Mouse (Mus musculus) liver, embryonic 13.5 days (tissue): Measurements from ENCODE around the gene Mrpl42. TPM values are rescaled to one million over a fixed set of nuclear protein-coding genes. Genes with fewer than 3 reads are reported as not detected.
"Not testable (repeated sequence)": the region's sequence is repeated elsewhere in the genome, so short reads cannot be mapped to it uniquely, and the experiment has no call there.

Source experiments
- ATAC-seq: fragments of 200-750 bp; cut with Nextera tagmentation; 2 replicates; pipeline ENCODE4 v1.8.0; 2017; ENCODE audit warnings: low read depth, mild to moderate bottlenecking, moderate number of reproducible peaks, moderate library complexity
- DNase-seq: peaks from one replicate; pipeline ENCODE4 v3.0.0; 2022
- H3K27ac ChIP-seq: fragments of 300-500 bp; sonication (generic); 2 replicates; pipeline ENCODE4 v1.5.1; 2015; ENCODE audit warnings: moderate library complexity, mild to moderate bottlenecking, inconsistent platforms
- H3K27me3 ChIP-seq: fragments of 300-500 bp; sonication (generic); 2 replicates; pipeline ENCODE4 v1.6.1; 2015; ENCODE audit warnings: mild to moderate bottlenecking, inconsistent platforms
- H3K36me3 ChIP-seq: fragments of 300-500 bp; sonication (generic); 2 replicates; pipeline ENCODE4 v1.6.1; 2015; ENCODE audit warnings: mild to moderate bottlenecking, inconsistent platforms
- H3K4me1 ChIP-seq: fragments of 300-500 bp; sonication (generic); replicated peaks from 2 replicates; pipeline ENCODE4 v1.6.1; 2015; ENCODE audit warnings: inconsistent platforms
- H3K4me2 ChIP-seq: fragments of 300-500 bp; sonication (generic); 2 replicates; pipeline ENCODE4 v1.6.1; 2015; ENCODE audit warnings: inconsistent platforms, mild to moderate bottlenecking, moderate library complexity
- H3K4me3 ChIP-seq: fragments of 300-500 bp; sonication (generic); replicated peaks from 2 replicates; pipeline ENCODE4 v1.5.1; 2015; ENCODE audit warnings: mild to moderate bottlenecking, inconsistent platforms
- H3K9ac ChIP-seq: fragments of 300-500 bp; sonication (generic); 2 replicates; pipeline ENCODE4 v1.6.1; 2015; ENCODE audit warnings: mild to moderate bottlenecking, inconsistent platforms
- H3K9me3 ChIP-seq: fragments of 300-500 bp; sonication (generic); replicated peaks from 2 replicates; pipeline ENCODE4 v1.6.1; 2016; ENCODE audit warnings: inconsistent platforms
- WGBS: fragments of 180-500 bp; shearing (Covaris S2); methylation state at CpG from one replicate; pipeline ENCODE4 v1.1.7; 2015; ENCODE audit not compliant: insufficient replicate concordance; 5-methylcytosine and 5-hydroxymethylcytosine counted together
- polyA plus RNA-seq: library from polyadenylated mRNA; unstranded; fragments of >200 nt; fragmentation: Nextera tagmentation; extraction: Ambion mirVana; gene quantifications from 2 replicates; pipeline ENCODE4 v1.2.1, GENCODE M21; 2015

Gene Mrpl42
- polyA plus RNA-seq = 255 and 265 TPM in 2 replicates

DNA sequence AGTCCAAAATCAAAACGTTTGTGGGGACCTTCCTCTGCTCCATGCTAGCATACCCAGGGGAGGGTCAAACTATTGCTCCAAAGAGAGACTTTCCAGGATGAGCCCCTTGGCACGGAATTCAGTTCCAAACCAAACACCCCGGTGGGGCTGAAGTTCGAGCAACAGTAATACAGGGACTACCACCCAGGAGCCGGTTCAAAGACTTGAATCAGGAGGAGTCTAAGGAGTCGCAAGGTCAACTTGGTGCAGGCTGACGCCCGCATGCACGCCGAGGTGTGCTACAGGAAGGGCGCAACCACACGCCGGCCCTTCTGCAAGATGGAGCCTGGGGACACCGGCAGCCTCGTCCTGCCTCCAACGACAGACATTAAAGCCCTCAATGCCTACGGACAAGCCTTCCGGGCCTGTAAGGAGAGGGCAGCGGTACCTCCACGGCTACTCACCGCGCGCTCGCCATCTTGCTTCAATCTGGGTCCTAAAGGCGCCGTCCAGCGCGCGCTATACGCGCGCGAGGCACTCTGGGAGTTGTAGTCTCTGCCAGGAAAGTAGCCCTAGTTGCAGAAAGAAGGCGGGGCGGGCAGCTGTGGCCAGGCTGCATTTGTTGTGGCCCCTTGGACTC, at the start of gene Mrpl42:
Gene Mrpl42 (minus strand): TSS at position 478 of the 619 bp plus-strand sequence.
- Histone ChIP-seq H3K4me1 (peaks cover 17% of the 10 kb centered on the region), H3K27me3 (no peaks in the 10 kb centered on the region), H3K9ac (peak within 1 kb of the TSS; percentile 85), H3K36me3 (peaks cover 16% of the 10 kb centered on the region), H3K9me3 (no peaks in the 10 kb centered on the region), H3K4me2 (peak within 1 kb of the TSS; percentile 77), H3K27ac (peak within 1 kb of the TSS; percentile 45), H3K4me3 (peak within 1 kb of the TSS; percentile 88)
- peak; percentile 94 for ATAC-seq
- DNase-seq = peak; percentile 75
- WGBS = under 1% methylated on average over 35 of the region's 35 CpGs

DNA sequence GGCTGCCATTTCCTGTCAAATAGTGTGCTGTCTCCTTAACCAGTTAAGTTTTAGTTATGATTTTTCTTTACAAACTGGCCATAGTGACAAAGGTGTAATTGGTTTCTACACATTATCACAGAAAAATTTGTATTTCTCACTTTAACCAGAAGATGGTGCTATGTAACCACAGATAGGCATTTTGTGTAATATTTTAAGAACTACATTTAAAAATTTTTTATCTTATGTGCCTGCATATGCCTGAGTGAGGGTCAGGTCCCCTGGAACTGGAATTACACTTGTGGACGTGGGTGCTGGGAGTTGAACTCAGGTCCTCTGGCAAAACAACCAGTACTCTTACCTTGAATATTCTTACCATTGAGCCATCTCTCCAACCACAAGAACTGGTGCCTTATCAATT, 48.8 kb upstream of the Mrpl42 start:
- H3K9me3 ChIP-seq = no peaks in the 10 kb centered on the region
- WGBS = 60% methylated on average over 1 of the region's 1 CpGs
- no peak overlapping the region for H3K9ac ChIP-seq
- no peak overlapping the region for H3K4me2 ChIP-seq
- ATAC-seq (no peak), DNase-seq (no peak)
- no peak overlapping the region for H3K4me3 ChIP-seq
- peaks cover 29% of the 10 kb centered on the region for H3K4me1 ChIP-seq
- peaks cover 90% of the 10 kb centered on the region for H3K36me3 ChIP-seq
- no peaks in the 10 kb centered on the region for H3K27me3 ChIP-seq
- no peak overlapping the region for H3K27ac ChIP-seq

DNA sequence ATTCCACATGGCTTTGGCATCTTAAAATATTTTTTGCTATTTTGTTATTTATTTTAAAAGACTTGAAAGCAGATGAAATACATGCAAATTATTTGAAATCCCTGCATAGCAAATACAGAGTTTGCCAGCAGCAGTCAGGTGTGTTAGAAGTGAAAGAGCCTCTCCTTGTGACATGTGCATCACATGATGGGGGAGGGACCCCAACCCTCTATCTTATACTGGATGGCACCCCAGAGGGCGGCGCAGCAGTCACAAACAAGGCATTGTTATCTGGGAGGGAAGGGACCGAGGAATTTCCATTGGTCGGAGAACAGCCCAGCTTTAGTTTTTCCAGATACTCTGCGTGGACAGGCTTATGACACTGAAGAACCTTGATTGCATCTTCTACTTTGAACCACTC, 47.3 kb upstream of the Mrpl42 start:
- not testable (repeated sequence) for ATAC-seq, H3K9me3 ChIP-seq, DNase-seq, H3K27ac ChIP-seq, H3K9ac ChIP-seq, H3K4me2 ChIP-seq, H3K27me3 ChIP-seq, H3K4me3 ChIP-seq
- Histone ChIP-seq H3K4me1 (peaks cover 19% of the 10 kb centered on the region), H3K36me3 (peaks cover 91% of the 10 kb centered on the region)
- 83% methylated on average over 5 of the region's 5 CpGs for WGBS

DNA sequence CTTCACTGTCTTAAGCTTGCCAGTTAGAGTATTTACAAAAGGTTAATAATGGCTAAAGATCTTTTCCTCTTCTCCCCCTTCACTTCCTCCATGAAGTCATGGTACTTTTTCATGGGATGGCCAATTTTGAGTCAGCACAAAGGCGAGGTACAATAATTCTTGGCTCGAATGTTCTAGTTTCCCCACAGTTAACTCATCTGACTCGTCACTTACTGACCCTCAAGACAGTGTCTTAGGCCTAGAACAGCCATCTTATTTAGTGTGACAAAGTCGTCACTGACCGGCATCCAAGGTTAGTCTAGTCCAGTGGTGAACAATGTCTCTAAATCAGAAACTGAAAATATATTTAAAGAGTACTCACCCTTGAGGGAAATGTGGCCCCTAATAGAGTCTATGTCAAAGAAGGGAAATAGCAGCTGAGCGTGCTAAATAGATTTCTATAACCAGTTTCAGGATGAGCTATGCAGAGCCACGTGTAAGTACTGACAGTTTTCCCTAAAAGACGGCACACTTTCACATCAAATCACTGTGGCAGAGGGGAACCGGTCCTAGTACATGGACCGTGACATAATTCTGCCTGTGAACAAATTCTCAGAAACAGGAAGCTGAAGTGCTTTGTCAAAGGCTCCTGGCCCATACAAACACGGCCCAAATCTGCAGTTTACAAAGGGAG, 46.5 kb upstream of the Mrpl42 start:
- no peaks in the 10 kb centered on the region for H3K27me3 ChIP-seq
- no peak overlapping the region for H3K9ac ChIP-seq
- no peak overlapping the region for H3K27ac ChIP-seq
- H3K4me1 ChIP-seq = peaks cover 12% of the 10 kb centered on the region
- H3K9me3 ChIP-seq = no peaks in the 10 kb centered on the region
- DNase-seq (no peak), ATAC-seq (no peak)
- no peak overlapping the region for H3K4me2 ChIP-seq
- H3K36me3 ChIP-seq = peaks cover 93% of the 10 kb centered on the region
- 81% methylated on average over 11 of the region's 11 CpGs for WGBS
- no peak overlapping the region for H3K4me3 ChIP-seq

DNA sequence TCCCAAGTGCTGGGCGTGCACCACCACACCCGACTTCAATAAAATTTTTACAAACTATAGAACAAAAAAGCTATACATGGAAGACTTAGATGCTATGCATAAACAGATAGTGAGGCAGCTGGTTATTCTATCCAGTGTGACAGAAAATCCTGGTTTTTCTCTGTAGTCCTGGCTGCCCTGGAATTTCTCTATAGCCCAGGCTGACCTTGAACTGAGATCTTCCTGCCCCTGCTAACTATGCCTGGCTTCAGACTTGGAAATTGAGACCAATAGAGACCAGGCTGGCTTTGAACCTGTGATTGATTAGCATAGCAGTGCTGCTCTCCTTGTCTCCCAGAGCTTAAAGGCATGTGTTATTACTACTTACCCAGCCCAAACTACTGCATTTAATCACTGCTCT, 44.4 kb upstream of the Mrpl42 start:
- no peaks in the 10 kb centered on the region; the same call in 1 of the 2 replicates for H3K4me1 ChIP-seq
- WGBS = 85% methylated on average over 2 of the region's 2 CpGs
- no peak overlapping the region for H3K27ac ChIP-seq
- ATAC-seq (no peak), DNase-seq (no peak)
- H3K4me3 ChIP-seq = no peak overlapping the region
- H3K4me2 ChIP-seq = no peak overlapping the region
- H3K9me3 ChIP-seq = no peaks in the 10 kb centered on the region
- peaks cover 78% of the 10 kb centered on the region for H3K36me3 ChIP-seq
- H3K9ac ChIP-seq = no peak overlapping the region
- no peaks in the 10 kb centered on the region for H3K27me3 ChIP-seq

DNA sequence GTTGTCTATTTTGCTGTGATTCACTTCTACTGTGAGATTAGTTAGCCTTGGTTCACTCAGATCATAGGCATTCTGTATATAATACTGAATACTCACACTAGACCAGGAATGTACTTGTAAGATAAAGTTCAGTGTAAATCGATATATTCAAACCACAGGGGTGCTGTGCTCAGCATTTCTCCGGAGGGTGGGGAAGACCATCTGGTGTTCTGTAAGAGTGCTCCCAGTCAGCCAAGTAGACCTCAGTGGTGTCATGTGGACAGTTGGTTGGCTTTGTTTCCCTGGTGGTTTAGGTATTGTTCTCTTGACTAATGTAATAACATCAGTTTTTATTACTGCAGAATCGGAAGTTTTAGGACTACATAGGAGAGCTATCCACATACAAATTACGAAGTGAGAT, 43.3 kb upstream of the Mrpl42 start:
- H3K4me1 ChIP-seq = no peaks in the 10 kb centered on the region; the same call in 1 of the 2 replicates
- 73% methylated on average over 4 of the region's 4 CpGs for WGBS
- H3K27ac ChIP-seq = no peak overlapping the region
- H3K36me3 ChIP-seq = peaks cover 67% of the 10 kb centered on the region
- ATAC-seq (0 out of 2 replicates have a peak, but pooled peaks have one; percentile 24), DNase-seq (no peak)
- H3K27me3 ChIP-seq = no peaks in the 10 kb centered on the region
- no peak overlapping the region for H3K4me3 ChIP-seq
- H3K9ac ChIP-seq = no peak overlapping the region
- H3K4me2 ChIP-seq = no peak overlapping the region
- no peaks in the 10 kb centered on the region for H3K9me3 ChIP-seq

DNA sequence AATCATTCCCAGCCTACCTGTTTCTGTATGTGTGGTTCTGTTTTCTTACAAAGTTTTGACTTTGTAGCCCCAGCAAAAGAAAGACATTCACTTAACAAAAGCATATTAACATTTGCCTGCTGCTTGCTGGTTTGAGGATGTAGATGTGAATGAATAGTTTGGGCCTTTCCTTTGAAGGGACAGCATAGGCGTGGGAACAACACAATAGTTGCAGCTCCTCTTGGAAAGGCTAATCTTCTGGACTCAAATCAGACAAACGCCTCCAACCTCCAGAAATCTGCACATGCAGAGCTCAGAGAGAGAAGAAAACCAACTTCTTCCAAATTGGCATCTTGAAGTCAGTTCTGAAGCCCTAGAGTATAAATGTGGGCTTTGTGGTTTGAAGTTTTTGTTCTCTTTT, 42.9 kb upstream of the Mrpl42 start:
- no peaks in the 10 kb centered on the region for H3K9me3 ChIP-seq
- DNase-seq = no peak
- H3K9ac ChIP-seq = no peak overlapping the region
- H3K27me3 ChIP-seq = no peaks in the 10 kb centered on the region
- peaks cover 4% of the 10 kb centered on the region; the same call in 1 of the 2 replicates for H3K4me1 ChIP-seq
- ATAC-seq = no peak
- H3K27ac ChIP-seq = no peak overlapping the region
- WGBS = 69% methylated on average over 2 of the region's 2 CpGs
- no peak overlapping the region for H3K4me3 ChIP-seq
- no peak overlapping the region for H3K4me2 ChIP-seq
- H3K36me3 ChIP-seq = peaks cover 63% of the 10 kb centered on the region

DNA sequence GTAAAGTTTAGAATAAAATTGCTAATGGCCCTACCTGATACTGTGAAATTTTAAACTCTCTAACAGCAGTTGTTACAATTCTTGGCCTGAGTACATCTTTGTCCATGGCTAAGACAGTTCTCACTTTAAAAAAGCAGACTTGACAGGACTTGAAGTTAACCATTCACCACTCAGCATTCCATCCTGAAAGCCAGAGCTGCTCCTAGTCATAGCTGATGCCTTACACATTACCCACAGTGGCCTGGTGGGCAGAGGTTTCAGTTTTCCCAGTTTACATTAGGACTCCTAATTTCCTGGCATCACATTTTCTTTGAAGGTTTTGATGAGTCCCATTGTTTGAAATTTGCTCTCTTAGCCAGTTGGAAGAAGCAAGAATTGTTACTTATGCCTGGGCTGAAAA, 42.3 kb upstream of the Mrpl42 start:
- H3K9me3 ChIP-seq = no peaks in the 10 kb centered on the region
- peaks cover 57% of the 10 kb centered on the region for H3K36me3 ChIP-seq

DNA sequence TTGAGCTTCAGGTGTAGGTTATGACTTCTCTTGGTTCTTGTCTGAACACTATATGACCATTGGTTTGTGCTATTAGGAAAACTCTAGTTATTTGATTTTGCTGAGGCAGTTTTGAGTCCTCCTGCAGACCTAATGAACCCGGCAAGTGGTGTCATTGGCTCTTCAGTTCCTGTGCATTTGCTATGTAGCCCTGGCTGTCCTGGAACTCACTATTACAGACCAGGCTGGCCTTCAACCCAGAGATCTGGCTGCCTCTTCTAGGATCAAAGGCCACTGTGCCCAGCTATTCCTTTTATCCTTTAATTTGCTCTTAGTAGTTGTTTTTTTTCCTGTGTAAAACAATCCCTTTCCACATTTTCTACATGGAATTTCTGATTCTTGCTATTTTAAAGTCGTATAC, 41.6 kb upstream of the Mrpl42 start:
- H3K4me3 ChIP-seq = no peak overlapping the region
- H3K4me1 ChIP-seq = peaks cover 14% of the 10 kb centered on the region
- 86% methylated on average over 2 of the region's 2 CpGs for WGBS
- no peak overlapping the region for H3K9ac ChIP-seq
- ATAC-seq = no peak
- H3K36me3 ChIP-seq = peaks cover 52% of the 10 kb centered on the region
- no peak overlapping the region; the same call in 1 of the 2 replicates for H3K27ac ChIP-seq
- H3K9me3 ChIP-seq = no peaks in the 10 kb centered on the region
- H3K27me3 ChIP-seq = no peaks in the 10 kb centered on the region
- no peak for DNase-seq
- no peak overlapping the region for H3K4me2 ChIP-seq

More for the DNA sequence above, 42.3 kb upstream of the Mrpl42 start:
- DNase-seq = no peak
- Histone ChIP-seq H3K4me1 (peaks cover 8% of the 10 kb centered on the region), H3K4me3 (no peak overlapping the region), H3K27ac (no peak overlapping the region), H3K9ac (no peak overlapping the region), H3K27me3 (no peaks in the 10 kb centered on the region), H3K4me2 (no peak overlapping the region)
- no peak for ATAC-seq

DNA sequence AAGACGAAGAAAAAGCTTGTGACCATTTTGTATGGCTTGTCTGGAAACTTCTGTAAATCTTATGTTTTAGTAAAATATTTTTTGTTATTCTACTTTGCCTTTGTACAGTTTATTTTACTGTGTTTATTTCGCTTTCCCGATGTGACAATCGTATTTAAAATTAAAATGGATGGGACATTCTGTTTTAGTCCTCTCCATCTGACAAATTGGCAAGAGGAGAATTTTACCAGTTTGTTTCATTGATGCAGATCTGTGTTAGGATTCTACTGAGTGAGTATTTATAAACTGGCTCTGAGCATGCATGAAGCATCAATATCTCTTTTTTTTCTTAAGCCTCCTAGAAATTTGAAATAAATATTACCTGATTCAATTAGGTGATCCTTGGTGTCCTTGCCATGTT, 41.2 kb upstream of the Mrpl42 start:
- Histone ChIP-seq H3K9me3 (no peaks in the 10 kb centered on the region), H3K4me3 (no peak overlapping the region), H3K27ac (no peak overlapping the region), H3K36me3 (peaks cover 47% of the 10 kb centered on the region), H3K4me2 (no peak overlapping the region), H3K9ac (no peak overlapping the region), H3K27me3 (no peaks in the 10 kb centered on the region), H3K4me1 (peaks cover 19% of the 10 kb centered on the region)
- DNase-seq = no peak
- 88% methylated on average over 4 of the region's 4 CpGs for WGBS
- ATAC-seq = no peak

DNA sequence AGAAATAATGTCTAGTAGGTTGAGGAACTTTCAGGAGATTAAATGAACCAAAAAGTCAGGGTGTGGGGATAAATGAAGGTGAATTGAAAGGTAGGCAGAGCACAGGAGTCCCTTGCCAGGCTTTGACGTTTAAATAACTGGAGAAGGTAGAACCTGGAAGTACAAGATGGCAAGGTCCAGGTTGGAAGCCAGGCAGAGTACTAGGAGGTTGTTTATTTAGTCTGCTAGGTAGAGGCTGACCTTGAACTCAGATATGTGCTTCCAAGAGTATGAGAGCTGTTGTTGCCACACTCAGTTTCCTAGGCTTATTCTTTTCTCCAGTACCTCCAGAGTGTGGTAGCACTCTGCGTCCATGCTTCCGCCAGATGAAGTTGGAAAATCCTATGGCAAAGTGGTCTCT, 38.1 kb upstream of the Mrpl42 start:
- no peak overlapping the region for H3K27ac ChIP-seq
- H3K4me2 ChIP-seq = no peak overlapping the region
- ATAC-seq (no peak), DNase-seq (no peak)
- H3K4me3 ChIP-seq = no peak overlapping the region
- H3K27me3 ChIP-seq = no peaks in the 10 kb centered on the region
- no peaks in the 10 kb centered on the region for H3K9me3 ChIP-seq
- no peak overlapping the region for H3K9ac ChIP-seq
- peaks cover 30% of the 10 kb centered on the region for H3K4me1 ChIP-seq
- peaks cover 17% of the 10 kb centered on the region for H3K36me3 ChIP-seq
- whole genome bisulfite sequencing = 91% methylated on average over 3 of the region's 3 CpGs

DNA sequence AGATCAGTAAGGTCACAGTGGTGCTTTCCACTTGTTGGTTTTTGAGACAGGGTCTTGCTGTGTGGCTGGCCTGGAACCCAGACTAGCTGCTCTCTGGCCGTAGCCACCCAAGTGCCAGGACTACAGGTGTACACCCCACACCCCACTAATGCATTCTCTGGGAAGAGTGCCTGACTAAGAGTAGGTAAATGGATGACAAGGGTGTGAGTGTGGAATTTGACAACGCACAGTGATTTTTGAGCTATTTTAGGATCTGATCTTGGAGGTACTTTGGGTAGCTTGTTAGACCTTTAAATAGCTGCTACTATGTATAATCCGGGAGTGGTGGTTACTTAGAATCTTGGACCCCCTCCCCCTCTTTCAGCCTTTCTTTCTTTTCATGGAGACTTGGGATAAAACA, 37.5 kb upstream of the Mrpl42 start:
- H3K27ac ChIP-seq = no peak overlapping the region
- no peaks in the 10 kb centered on the region for H3K9me3 ChIP-seq
- DNase-seq = no peak
- H3K4me2 ChIP-seq = no peak overlapping the region
- peaks cover 33% of the 10 kb centered on the region for H3K4me1 ChIP-seq
- no peak for ATAC-seq
- peaks cover 11% of the 10 kb centered on the region for H3K36me3 ChIP-seq
- 78% methylated on average over 3 of the region's 3 CpGs for WGBS
- no peak overlapping the region for H3K9ac ChIP-seq
- H3K4me3 ChIP-seq = no peak overlapping the region
- no peaks in the 10 kb centered on the region for H3K27me3 ChIP-seq
